Mouse (Mus musculus): ENCODE measurements around the gene Sh3rf1.
"Not testable (repeated sequence)": the region's sequence is repeated elsewhere in the genome, so short reads cannot be mapped to it uniquely, and the experiment has no call there.

The Sh3rf1 gene

GRCm38 (mm10) chr8:61378847-61379698, 155.4 kb downstream of the Sh3rf1 start:
- no peak for DNase-seq

GRCm38 (mm10) chr8:61384536-61384935, 160.9 kb downstream of the Sh3rf1 start:
- DNase-seq = no peak

DNA sequence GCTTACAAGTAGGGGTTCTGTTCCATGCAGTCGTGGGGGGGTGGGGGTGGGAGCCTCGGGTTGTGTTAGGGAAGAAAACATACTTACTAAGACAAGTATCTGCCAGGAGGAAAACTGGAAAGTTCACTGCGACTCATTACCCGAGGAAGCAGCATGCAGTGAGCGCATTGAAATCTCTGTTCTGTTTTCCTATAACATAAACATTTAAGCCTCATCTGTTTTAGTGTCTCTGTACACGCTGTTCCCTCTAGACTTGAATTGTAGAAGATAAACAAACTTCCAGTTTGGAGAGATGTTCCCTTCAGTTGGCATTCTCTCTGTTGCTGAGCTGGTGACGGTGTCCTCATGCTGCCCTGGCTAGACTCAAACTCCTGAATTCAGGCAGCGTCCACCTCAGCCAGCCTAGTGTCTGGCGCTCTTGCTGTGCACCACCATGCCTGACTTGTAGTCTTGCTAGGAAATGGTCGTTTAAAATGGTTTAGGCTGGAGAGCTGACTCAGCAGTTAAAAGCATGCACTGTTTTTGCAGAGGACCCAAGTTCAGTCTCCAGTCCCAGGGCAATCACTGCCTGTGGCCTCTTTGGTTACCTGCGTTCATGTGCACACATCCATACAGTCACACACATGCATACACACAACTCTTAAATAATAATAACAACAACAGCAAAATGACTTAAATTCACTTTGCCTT, 162.0 kb downstream of the Sh3rf1 start:
- no peak for DNase-seq

- DNase-seq = no peak
Observed at GRCm38 (mm10) chr8:61386645-61387044, 163.0 kb downstream of the Sh3rf1 start.

GRCm38 (mm10) chr8:61387501-61387963, 163.9 kb downstream of the Sh3rf1 start:
- no peak for DNase-seq

DNA sequence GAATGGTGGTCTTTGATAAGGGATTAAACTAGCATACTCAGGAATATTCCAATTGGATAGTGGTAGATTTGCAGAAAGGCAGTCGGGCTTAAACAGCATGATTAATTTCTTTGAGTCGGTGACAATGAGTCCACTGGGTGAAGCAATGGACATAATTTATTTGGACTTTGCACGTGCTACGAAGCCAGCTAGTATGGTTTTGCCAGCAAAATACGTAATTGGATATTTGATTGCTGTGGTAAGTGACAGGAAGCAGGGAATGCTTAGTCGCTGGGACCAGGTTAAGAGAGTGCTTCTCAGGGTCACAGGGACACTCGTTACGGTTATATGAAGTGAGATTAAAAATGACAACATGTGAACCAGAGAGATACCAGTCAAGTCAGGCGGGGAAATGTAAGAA, 164.7 kb downstream of the Sh3rf1 start:
- no peak for DNase-seq

DNA sequence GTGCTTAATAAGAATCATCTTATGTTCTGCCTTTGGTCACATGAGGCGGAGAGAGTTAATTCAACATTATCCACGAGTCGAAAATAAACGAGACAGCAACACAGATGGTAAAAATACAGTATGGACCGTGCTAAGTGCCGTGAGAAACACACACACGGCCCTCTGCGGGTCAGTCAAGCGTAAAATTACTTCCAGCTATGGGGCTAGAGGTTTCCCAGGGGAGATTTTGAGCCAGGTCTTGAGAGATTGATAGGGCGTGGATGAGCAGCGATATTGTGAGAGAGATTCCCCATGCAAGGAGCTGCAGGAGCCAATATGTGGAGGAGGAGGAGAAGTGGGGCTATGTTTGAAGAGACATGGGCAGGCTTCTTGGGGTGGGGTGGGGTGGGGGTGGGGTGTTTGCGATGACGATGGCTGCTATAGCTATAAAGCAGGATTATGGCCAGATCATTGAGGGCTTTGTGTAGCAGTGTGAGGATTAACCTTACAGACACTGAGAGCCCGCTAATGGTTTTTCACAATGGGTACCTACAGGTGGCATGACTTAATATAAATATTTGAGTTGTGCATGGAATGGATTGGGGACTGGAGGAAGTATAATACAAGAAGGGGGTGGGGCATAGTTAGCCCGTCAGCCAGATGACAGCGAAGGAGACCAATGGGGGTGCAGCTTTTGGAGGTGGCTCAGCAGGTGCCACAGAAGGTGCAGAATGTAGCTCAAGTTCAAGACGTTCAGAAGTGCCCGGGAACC, 166.8 kb downstream of the Sh3rf1 start:
- DNase-seq = no peak

- DNase-seq = no peak
Observed at GRCm38 (mm10) chr8:61391058-61391434, 167.4 kb downstream of the Sh3rf1 start.

DNA sequence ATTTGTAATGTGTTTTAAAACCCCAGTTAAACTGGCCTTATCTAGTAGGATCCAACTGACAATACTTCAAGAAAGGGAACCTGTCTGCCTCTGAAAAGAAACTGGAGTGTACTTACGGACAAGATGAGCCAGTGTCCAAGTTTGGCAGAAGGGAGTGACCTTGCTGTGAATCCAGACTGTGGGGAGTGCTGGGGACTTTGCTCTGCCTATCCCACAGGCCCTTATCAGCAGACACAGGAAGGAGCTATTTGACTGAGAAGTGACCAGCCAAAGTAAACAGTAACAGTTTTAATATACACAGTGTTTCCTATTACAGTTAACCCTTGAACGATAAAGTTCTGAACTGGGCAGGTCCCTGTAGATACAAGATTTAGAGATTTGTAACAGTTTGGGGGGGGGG, 173.5 kb downstream of the Sh3rf1 start:
- no peak for DNase-seq

DNA sequence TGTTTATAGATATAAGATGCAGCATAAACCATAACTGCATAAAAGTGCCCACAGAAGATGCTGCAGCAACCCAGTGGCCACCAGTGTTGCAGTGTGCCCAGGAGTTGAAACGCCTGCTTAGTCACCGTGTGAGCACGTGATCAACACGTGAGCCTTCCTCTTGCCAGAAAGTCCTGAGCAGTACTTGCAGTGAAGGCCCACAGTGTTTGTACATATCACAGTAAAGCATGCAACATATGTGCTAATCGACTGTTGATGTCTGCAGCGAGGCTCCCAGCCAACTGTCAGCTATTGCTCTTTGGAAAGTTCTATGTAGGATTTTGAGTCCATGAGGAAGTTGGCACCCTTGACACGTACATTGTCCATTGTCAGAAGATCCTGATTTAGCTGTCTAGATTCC, 174.1 kb downstream of the Sh3rf1 start:
- peak; percentile 48 for DNase-seq

- DNase-seq = no peak
Observed at GRCm38 (mm10) chr8:61402861-61403260, 179.2 kb downstream of the Sh3rf1 start.

GRCm38 (mm10) chr8:61403266-61404177, 179.8 kb downstream of the Sh3rf1 start:
- DNase-seq = peak; percentile 56

GRCm38 (mm10) chr8:61404178-61404560, 180.5 kb downstream of the Sh3rf1 start:
- no peak for DNase-seq

GRCm38 (mm10) chr8:61409081-61409480, 185.4 kb downstream of the Sh3rf1 start:
- DNase-seq = no peak

GRCm38 (mm10) chr8:61409712-61410111, 186.0 kb downstream of the Sh3rf1 start:
- not testable (repeated sequence) for DNase-seq

- no peak for DNase-seq
Observed at GRCm38 (mm10) chr8:61419521-61419920, 195.8 kb downstream of the Sh3rf1 start.

- DNase-seq = no peak
Observed at GRCm38 (mm10) chr8:61420166-61420565, 196.5 kb downstream of the Sh3rf1 start.

GRCm38 (mm10) chr8:61421606-61422005, 197.9 kb downstream of the Sh3rf1 start:
- DNase-seq = no peak

- DNase-seq = no peak
Observed at GRCm38 (mm10) chr8:61425125-61425524, 201.5 kb downstream of the Sh3rf1 start.

DNA sequence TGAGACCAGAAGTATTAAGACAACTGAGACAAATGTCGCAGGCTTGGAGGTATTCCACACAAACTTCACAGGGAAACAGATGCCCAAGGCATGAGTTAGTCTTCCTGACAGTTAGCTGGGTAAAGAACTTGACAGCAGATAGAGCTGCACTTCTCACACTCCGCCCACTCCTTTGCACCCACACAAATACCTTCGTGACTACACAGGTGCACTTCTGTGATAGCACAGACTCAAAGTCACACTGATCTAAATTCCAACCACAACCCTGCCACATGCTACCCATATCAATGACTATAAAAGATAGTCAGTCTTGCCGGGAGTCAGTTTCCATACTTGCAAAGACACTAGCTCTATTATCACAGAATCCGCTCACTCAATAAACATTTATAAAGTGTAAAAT, 202.4 kb downstream of the Sh3rf1 start:
- no peak for DNase-seq

DNA sequence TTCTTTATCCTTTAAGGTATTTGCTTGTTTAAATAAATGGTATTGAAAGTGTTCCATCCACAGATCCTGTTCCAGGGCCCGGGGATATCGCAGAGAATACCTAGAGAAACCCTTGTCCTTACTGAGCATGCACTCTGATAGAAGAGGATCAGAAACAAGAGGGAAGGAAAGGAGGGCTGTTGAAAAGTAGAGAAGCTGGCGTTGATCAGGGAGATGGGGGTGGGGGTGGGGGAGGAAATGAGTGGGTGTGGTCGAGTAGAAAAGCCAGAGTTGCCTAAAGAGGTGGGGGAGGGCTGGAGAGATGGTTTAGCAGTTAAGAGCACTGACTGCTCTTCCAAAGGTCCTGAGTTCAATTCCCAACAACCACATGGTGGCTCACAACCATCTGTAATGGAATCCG, 203.0 kb downstream of the Sh3rf1 start:
- DNase-seq = no peak

DNA sequence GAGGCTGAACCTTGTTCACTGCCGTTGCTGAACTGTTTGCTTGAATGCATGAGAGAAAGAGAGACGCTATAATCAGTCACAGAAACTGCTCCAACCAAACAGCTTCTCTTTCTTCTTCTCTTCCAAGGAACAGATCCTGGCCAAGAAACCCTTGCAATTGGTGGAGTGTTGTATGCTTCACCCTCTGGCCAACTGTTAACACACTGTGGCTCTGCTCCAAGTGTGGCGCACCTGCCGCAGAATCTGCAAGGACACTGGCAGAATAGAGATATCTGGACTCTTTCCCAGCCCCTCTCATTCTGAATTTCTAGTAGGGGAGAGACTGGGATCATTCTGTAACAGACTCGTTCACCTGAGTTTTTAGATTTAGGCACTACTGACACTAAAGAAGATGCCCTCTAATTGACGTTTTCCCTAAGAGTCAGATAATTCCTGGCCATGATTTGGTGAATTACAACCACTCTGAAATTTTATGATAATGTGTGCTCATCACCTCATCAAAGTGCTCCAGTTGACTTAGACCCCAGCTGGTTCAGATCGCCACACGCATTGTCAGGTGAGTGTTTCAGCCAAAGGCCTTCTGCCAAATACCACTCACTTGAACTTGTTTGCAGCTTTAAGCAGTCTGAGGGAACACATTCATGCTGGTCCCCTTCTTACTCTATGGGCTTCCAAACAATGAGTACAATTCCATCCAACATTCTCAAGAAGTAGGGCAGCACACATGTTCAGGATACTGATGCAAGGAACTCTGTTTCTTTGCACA, 204.4 kb downstream of the Sh3rf1 start:
- DNase-seq = no peak
